Mouse (Mus musculus): Measurements from ENCODE around the gene Prrx2. TPM values are rescaled to one million over a fixed set of nuclear protein-coding genes. Genes with fewer than 3 reads are reported as not detected.

Gene Prrx2
- polyA plus RNA-seq, 1 experiment from 2014 or later: 1.9 TPM

- WGBS: 55% methylated on average over 11 of the region's 11 CpGs
- no peaks in the 10 kb centered on the region for H3K36me3 ChIP-seq
- H3K4me1 ChIP-seq (replicated peaks): 0 out of 2 replicates have a peak, but pooled peaks cover 2% of the 10 kb centered on the region
- H3K27me3 ChIP-seq: no peaks in the 10 kb centered on the region
- no peak overlapping the region for H3K4me2 ChIP-seq
- H3K9ac ChIP-seq: no peak overlapping the region
- H3K4me3 ChIP-seq: no peak overlapping the region
- no peak overlapping the region for H3K27ac ChIP-seq (replicated peaks)
- no peaks in the 10 kb centered on the region for H3K9me3 ChIP-seq
- no peak for ATAC-seq (ENCODE audit: low FRiP score, low read depth)
Measured at GRCm38 (mm10) chr2:30875621-30876432, 41.1 kb downstream of the Prrx2 start.

DNA sequence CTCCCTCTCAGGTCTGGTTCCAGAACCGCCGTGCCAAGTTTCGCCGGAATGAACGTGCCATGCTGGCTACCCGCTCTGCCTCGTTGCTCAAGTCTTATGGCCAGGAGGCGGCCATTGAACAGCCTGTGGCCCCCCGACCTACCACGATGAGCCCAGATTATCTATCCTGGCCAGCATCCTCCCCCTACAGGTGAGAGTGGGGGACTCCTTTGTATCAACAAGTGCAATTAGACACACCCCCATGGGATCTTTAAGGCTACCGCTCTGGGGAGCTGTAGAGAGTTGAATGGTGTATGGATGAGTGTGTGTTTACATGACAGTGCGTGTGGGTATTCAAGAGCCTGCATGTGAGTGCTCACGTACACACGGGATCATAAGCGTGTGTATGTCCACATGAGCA, 44.7 kb downstream of the Prrx2 start:
- H3K4me1 ChIP-seq (replicated peaks): no peaks in the 10 kb centered on the region
- H3K27ac ChIP-seq (replicated peaks): no peak overlapping the region
- no peaks in the 10 kb centered on the region for H3K27me3 ChIP-seq
- no peaks in the 10 kb centered on the region for H3K36me3 ChIP-seq
- no peak overlapping the region for H3K4me2 ChIP-seq
- H3K9ac ChIP-seq: no peak overlapping the region
- no peak for ATAC-seq (ENCODE audit: low FRiP score, low read depth)
- H3K9me3 ChIP-seq: no peaks in the 10 kb centered on the region
- H3K4me3 ChIP-seq: no peak overlapping the region
- WGBS: 90% methylated on average over 15 of the region's 15 CpGs

- no peaks in the 10 kb centered on the region for H3K27me3 ChIP-seq
- no peaks in the 10 kb centered on the region for H3K36me3 ChIP-seq
- no peak for ATAC-seq (ENCODE audit: low FRiP score, low read depth)
- H3K9ac ChIP-seq: no peak overlapping the region
- H3K27ac ChIP-seq (replicated peaks): no peak overlapping the region
- WGBS: 86% methylated on average over 7 of the region's 7 CpGs
- H3K4me2 ChIP-seq: no peak overlapping the region
- H3K4me3 ChIP-seq: no peak overlapping the region
- H3K9me3 ChIP-seq: no peaks in the 10 kb centered on the region
- H3K4me1 ChIP-seq (replicated peaks): 0 out of 2 replicates have a peak, but pooled peaks cover 3% of the 10 kb centered on the region
Measured at GRCm38 (mm10) chr2:30881215-30881614, 46.4 kb downstream of the Prrx2 start.

- Histone ChIP-seq H3K27ac (replicated peaks) (no peak overlapping the region), H3K9me3 (no peaks in the 10 kb centered on the region), H3K4me3 (no peak overlapping the region), H3K4me2 (no peak overlapping the region), H3K27me3 (no peaks in the 10 kb centered on the region), H3K4me1 (replicated peaks) (0 out of 2 replicates have a peak, but pooled peaks cover 5% of the 10 kb centered on the region), H3K36me3 (no peaks in the 10 kb centered on the region), H3K9ac (no peak overlapping the region)
- no peak for ATAC-seq (ENCODE audit: low FRiP score, low read depth)
- WGBS: 92% methylated on average over 4 of the region's 4 CpGs
Measured at GRCm38 (mm10) chr2:30884852-30885373, 50.1 kb downstream of the Prrx2 start.

GRCm38 (mm10) chr2:30885453-30886163, 50.8 kb downstream of the Prrx2 start:
- peak overlapping the region; percentile 57 for H3K27ac ChIP-seq (replicated peaks)
- 0 out of 2 replicates have a peak, but pooled peaks cover 5% of the 10 kb centered on the region for H3K4me1 ChIP-seq (replicated peaks)
- H3K4me3 ChIP-seq: no peak overlapping the region
- no peak overlapping the region for H3K4me2 ChIP-seq
- H3K36me3 ChIP-seq: no peaks in the 10 kb centered on the region
- peak; percentile 77 for ATAC-seq (ENCODE audit: low FRiP score, low read depth)
- H3K9ac ChIP-seq: no peak overlapping the region
- H3K9me3 ChIP-seq: no peaks in the 10 kb centered on the region
- 51% methylated on average over 9 of the region's 9 CpGs for WGBS
- no peaks in the 10 kb centered on the region for H3K27me3 ChIP-seq

- no peak overlapping the region for H3K9ac ChIP-seq
- 2% methylated on average over 3 of the region's 3 CpGs for WGBS
- ATAC-seq (ENCODE audit: low FRiP score, low read depth): no peak
Measured at GRCm38 (mm10) chr2:30891002-30891401, 56.2 kb downstream of the Prrx2 start.

DNA sequence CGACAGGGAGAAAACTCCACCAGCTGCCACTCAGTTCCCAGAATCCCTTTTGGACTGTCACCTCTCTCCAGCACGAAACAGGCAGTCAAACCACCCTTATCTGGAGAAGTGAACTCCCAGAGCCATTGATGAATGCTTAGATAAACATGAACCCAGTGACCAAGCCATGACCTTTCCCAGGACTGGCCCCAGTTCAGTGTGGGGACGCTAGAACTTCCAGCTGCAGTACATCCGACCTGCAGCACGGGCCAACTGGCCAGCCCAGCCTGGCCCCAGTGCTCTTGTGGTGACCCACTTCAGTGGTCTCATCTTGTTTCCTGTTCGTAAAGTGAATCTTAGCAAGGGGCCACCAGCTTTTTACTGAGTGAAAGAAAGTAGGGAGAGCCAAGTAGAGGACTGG, 58.6 kb downstream of the Prrx2 start:
- 30% methylated on average over 6 of the region's 6 CpGs for WGBS
- Histone ChIP-seq H3K4me2 (no peak overlapping the region), H3K27me3 (no peaks in the 10 kb centered on the region), H3K4me3 (no peak overlapping the region), H3K27ac (replicated peaks) (no peak overlapping the region), H3K9me3 (no peaks in the 10 kb centered on the region), H3K4me1 (replicated peaks) (no peaks in the 10 kb centered on the region), H3K36me3 (no peaks in the 10 kb centered on the region), H3K9ac (no peak overlapping the region)
- ATAC-seq (ENCODE audit: low FRiP score, low read depth): no peak

More at GRCm38 (mm10) chr2:30891002-30891401, 56.2 kb downstream of the Prrx2 start:
- Histone ChIP-seq H3K4me3 (no peak overlapping the region), H3K9me3 (no peaks in the 10 kb centered on the region), H3K4me1 (replicated peaks) (0 out of 2 replicates have a peak, but pooled peaks cover 3% of the 10 kb centered on the region), H3K27me3 (no peaks in the 10 kb centered on the region), H3K27ac (replicated peaks) (no peak overlapping the region), H3K36me3 (no peaks in the 10 kb centered on the region), H3K4me2 (no peak overlapping the region)

GRCm38 (mm10) chr2:30893946-30894345, 59.2 kb downstream of the Prrx2 start:
- Histone ChIP-seq H3K9ac (no peak overlapping the region), H3K4me3 (no peak overlapping the region), H3K4me1 (replicated peaks) (no peaks in the 10 kb centered on the region), H3K27me3 (no peaks in the 10 kb centered on the region), H3K4me2 (no peak overlapping the region), H3K27ac (replicated peaks) (no peak overlapping the region), H3K9me3 (no peaks in the 10 kb centered on the region), H3K36me3 (no peaks in the 10 kb centered on the region)
- ATAC-seq (ENCODE audit: low FRiP score, low read depth): no peak
- 92% methylated on average over 7 of the region's 7 CpGs for WGBS

GRCm38 (mm10) chr2:30897291-30897690, 62.5 kb downstream of the Prrx2 start:
- Histone ChIP-seq H3K4me1 (replicated peaks) (no peaks in the 10 kb centered on the region), H3K9ac (no peak overlapping the region), H3K4me2 (no peak overlapping the region), H3K9me3 (no peaks in the 10 kb centered on the region), H3K27me3 (0 out of 2 replicates have a peak, but pooled peaks cover 2% of the 10 kb centered on the region), H3K27ac (replicated peaks) (no peak overlapping the region), H3K4me3 (no peak overlapping the region), H3K36me3 (no peaks in the 10 kb centered on the region)
- 42% methylated on average over 6 of the region's 6 CpGs for WGBS
- no peak for ATAC-seq (ENCODE audit: low FRiP score, low read depth)

DNA sequence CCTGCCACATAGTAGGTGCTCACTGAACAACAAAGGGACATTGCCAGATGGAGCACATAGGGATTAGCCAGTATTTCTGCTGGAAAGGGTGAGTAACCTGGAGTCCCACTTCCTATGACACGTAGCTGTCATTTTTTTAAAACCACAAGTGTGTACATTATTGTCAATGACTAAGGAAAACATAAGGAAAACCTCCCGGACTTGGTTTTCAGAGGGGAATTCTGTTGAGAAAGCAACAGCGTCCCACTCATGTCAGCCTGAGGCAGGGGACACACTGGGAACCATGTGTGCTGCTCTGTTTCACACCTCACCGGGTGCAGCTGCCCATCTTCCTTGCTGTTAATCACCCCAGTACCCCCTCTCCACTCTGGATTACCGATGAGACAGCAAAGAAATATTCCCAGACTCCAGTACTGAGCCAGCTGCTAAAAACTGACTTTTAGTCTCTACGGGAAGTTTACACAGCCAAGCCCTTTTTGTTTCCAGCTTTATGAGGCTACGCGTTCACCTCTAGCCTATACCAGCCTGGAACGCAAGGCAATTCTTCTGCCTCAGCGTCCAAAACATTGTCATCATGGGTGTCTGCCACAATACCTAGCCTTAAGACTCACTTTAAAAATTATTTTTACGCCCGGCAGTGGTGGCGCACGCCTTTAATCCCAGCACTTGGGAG, 64.8 kb downstream of the Prrx2 start:
- no peak for ATAC-seq (ENCODE audit: low FRiP score, low read depth)
- H3K4me3 ChIP-seq: no peak overlapping the region
- H3K27me3 ChIP-seq: 0 out of 2 replicates have a peak, but pooled peaks cover 4% of the 10 kb centered on the region
- no peaks in the 10 kb centered on the region for H3K9me3 ChIP-seq
- no peak overlapping the region for H3K9ac ChIP-seq
- WGBS: 87% methylated on average over 14 of the region's 14 CpGs
- H3K36me3 ChIP-seq: no peaks in the 10 kb centered on the region
- H3K27ac ChIP-seq (replicated peaks): no peak overlapping the region
- peaks cover 12% of the 10 kb centered on the region for H3K4me1 ChIP-seq (replicated peaks)
- H3K4me2 ChIP-seq: no peak overlapping the region

- Histone ChIP-seq H3K4me2 (no peak overlapping the region; the same call in 1 of the 2 replicates), H3K9me3 (no peaks in the 10 kb centered on the region), H3K27me3 (0 out of 2 replicates have a peak, but pooled peaks cover 4% of the 10 kb centered on the region), H3K4me1 (replicated peaks) (peaks cover 12% of the 10 kb centered on the region), H3K4me3 (no peak overlapping the region), H3K9ac (no peak overlapping the region), H3K36me3 (no peaks in the 10 kb centered on the region), H3K27ac (replicated peaks) (no peak overlapping the region)
- ATAC-seq (ENCODE audit: low FRiP score, low read depth): no peak
- 67% methylated on average over 6 of the region's 6 CpGs for WGBS
Measured at GRCm38 (mm10) chr2:30901646-30902160, 66.9 kb downstream of the Prrx2 start.

All from hindbrain, embryonic 15.5 days (tissue).